Mouse (Mus musculus) bone marrow macrophage, adult 2 months (primary cell): Measurements from ENCODE around the gene Tmem159.

Experiments
- CTCF ChIP-seq: IDR thresholded peaks from 2 replicates; pipeline ENCODE4 v1.5.1; 2012; ENCODE audit warnings: low read depth, mild to moderate bottlenecking, low read length, moderate library complexity
- POLR2A ChIP-seq: IDR thresholded peaks from 2 replicates; pipeline ENCODE4 v1.6.1; 2012; ENCODE audit warnings: mild to moderate bottlenecking, low read depth, low read length, borderline replicate concordance

GRCm38 (mm10) chr7:120150257-120150656 is 48.1 kb downstream of the Tmem159 start:
- TF ChIP-seq CTCF (no peak), POLR2A (no peak)
